Mouse (Mus musculus): ENCODE measurements at regions not wholly inside any gene's neighbourhood (a gene's known extent, or its start where the extent isn't known, plus 50 kb on each side); places are given as distances from the start of the nearest gene placed in this dataset.

- no peak for DNase-seq (ENCODE audit: low spot score in 2 of 2)
These were observed 53.0 kb downstream of the Gadd45g start for GRCm38 (mm10) chr13:51899319-51900042.

- DNase-seq (ENCODE audit: low spot score in 2 of 2), result no peak
These were observed 53.6 kb downstream of the Gadd45g start for GRCm38 (mm10) chr13:51900043-51900440.

GRCm38 (mm10) chr13:51902482-51903285, 56.2 kb downstream of the Gadd45g start:
- peak; percentile 80 to 82 for DNase-seq (ENCODE audit: low spot score in 2 of 2)

GRCm38 (mm10) chr13:51903324-51903939, 57.0 kb downstream of the Gadd45g start:
- DNase-seq (ENCODE audit: low spot score in 2 of 2), result no peak

- no peak for DNase-seq (ENCODE audit: low spot score in 2 of 2)
These were observed 58.8 kb downstream of the Gadd45g start for GRCm38 (mm10) chr13:51905270-51905669.

- no peak for DNase-seq (ENCODE audit: low spot score in 2 of 2)
These were observed 59.6 kb downstream of the Gadd45g start for GRCm38 (mm10) chr13:51906103-51906502.

GRCm38 (mm10) chr13:51908514-51908913, 62.0 kb downstream of the Gadd45g start:
- no peak for DNase-seq (ENCODE audit: low spot score in 2 of 2)

- no peak for DNase-seq (ENCODE audit: low spot score in 2 of 2)
These were observed 65.0 kb downstream of the Gadd45g start for GRCm38 (mm10) chr13:51911296-51911998.

- DNase-seq (ENCODE audit: low spot score in 2 of 2), result no peak
These were observed 66.0 kb downstream of the Gadd45g start for GRCm38 (mm10) chr13:51912477-51912876.

- no peak for DNase-seq (ENCODE audit: low spot score in 2 of 2)
These were observed 66.5 kb downstream of the Gadd45g start for GRCm38 (mm10) chr13:51912994-51913393.

GRCm38 (mm10) chr13:51916666-51917240, 70.3 kb downstream of the Gadd45g start:
- no peak for DNase-seq (ENCODE audit: low spot score in 2 of 2)

GRCm38 (mm10) chr13:51917658-51918057, 71.2 kb downstream of the Gadd45g start:
- no peak for DNase-seq (ENCODE audit: low spot score in 2 of 2)

GRCm38 (mm10) chr13:51918108-51918507, 71.6 kb downstream of the Gadd45g start:
- DNase-seq (ENCODE audit: low spot score in 2 of 2), result no peak

- DNase-seq (ENCODE audit: low spot score in 2 of 2), result no peak
These were observed 72.3 kb downstream of the Gadd45g start for GRCm38 (mm10) chr13:51918781-51919170.

- no peak for DNase-seq (ENCODE audit: low spot score in 2 of 2)
These were observed 72.8 kb downstream of the Gadd45g start for GRCm38 (mm10) chr13:51919171-51919793.

GRCm38 (mm10) chr13:51919937-51920336, 73.5 kb downstream of the Gadd45g start:
- no peak for DNase-seq (ENCODE audit: low spot score in 2 of 2)

GRCm38 (mm10) chr13:51920511-51921351, 74.3 kb downstream of the Gadd45g start:
- no peak for DNase-seq (ENCODE audit: low spot score in 2 of 2)

- no peak for DNase-seq (ENCODE audit: low spot score in 2 of 2)
These were observed 75.1 kb downstream of the Gadd45g start for GRCm38 (mm10) chr13:51921550-51921949.

- DNase-seq (ENCODE audit: low spot score in 2 of 2), result no peak
These were observed 80.3 kb downstream of the Gadd45g start for GRCm38 (mm10) chr13:51926764-51927163.

- DNase-seq (ENCODE audit: low spot score in 2 of 2), result no peak
These were observed 83.3 kb downstream of the Gadd45g start for GRCm38 (mm10) chr13:51929730-51930129.

Data from gastrocnemius, adult 8-10 months (tissue).